ENCODE assay signal across 10 mouse cellular contexts in the genomic region with DNA sequence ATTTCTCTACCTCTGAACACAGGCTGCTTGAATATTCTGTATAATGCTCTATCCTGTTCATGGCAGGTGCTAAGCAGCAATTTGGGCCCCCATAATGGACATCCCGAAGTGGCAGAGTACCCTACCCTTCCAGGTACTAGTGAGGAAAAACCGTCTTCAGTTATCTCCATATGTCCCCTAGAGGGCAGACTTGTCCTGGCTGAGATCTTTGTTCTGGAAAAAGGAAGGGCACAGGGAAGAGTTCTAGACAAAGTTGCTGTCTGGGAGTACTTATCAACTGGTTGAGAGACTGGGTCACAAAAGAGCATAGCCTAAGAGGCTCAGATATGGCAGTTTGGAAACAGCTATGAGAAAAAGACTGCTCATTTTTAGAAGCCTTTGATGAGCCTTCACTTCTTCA.
A peak's percentile ranks its signal among the peaks of the same experiment; 100 is the strongest.
DNase-seq lines count a peak whose midpoint lies in the region; ATAC-seq lines count a peak whose summit lies in the region.
"Had no signal": no experiment of that assay in that cellular context is flagged by ENCODE, and none has a peak within 500 bp of the region (broad histone marks: within the 10 kb centered on the region; RNA-seq: fewer than 3 reads in every experiment).

No protein-coding gene starts in this region.

- no peaks in the 10 kb centered on the region for H3K36me3 ChIP-seq in limb, embryonic 11.5 days (ENCODE audit: control insufficient read depth, insufficient read depth, low read length)
- no peaks in the 10 kb centered on the region for H3K36me3 ChIP-seq in limb, embryonic 10.5 days
- H3K36me3 ChIP-seq: embryonic facial prominence, embryonic 15.5 days; limb, embryonic 13.5 days had no signal

- H3K4me3 ChIP-seq in limb, embryonic 11.5 days (ENCODE audit: low read depth, low read length), result no peak overlapping the region
- H3K4me3 ChIP-seq in limb, embryonic 10.5 days, result no peak overlapping the region
- H3K4me3 ChIP-seq: embryonic facial prominence, embryonic 15.5 days; limb, embryonic 13.5 days had no signal

- H3K4me1 ChIP-seq in limb, embryonic 11.5 days (ENCODE audit: control insufficient read depth, insufficient read depth, low read length), result 0 out of 2 replicates have a peak, but pooled peaks cover 3% of the 10 kb centered on the region
- peaks cover 4% of the 10 kb centered on the region; the same call in 1 of the 2 replicates for H3K4me1 ChIP-seq in limb, embryonic 10.5 days
- H3K4me1 ChIP-seq: embryonic facial prominence, embryonic 15.5 days had no signal

- no peak overlapping the region for H3K27ac ChIP-seq in limb, embryonic 11.5 days (replicated peaks; ENCODE audit: low read depth, low read length)
- H3K27ac ChIP-seq in limb, embryonic 10.5 days, result no peak overlapping the region
- H3K27ac ChIP-seq: embryonic facial prominence, embryonic 15.5 days; limb, embryonic 13.5 days had no signal

- H3K9me3 ChIP-seq in limb, embryonic 11.5 days (ENCODE audit: control insufficient read depth, low read length), result no peaks in the 10 kb centered on the region
- no peaks in the 10 kb centered on the region for H3K9me3 ChIP-seq in limb, embryonic 10.5 days (replicated peaks)
- H3K9me3 ChIP-seq: embryonic facial prominence, embryonic 15.5 days; limb, embryonic 13.5 days had no signal

- no peak overlapping the region for H3K4me2 ChIP-seq in limb, embryonic 11.5 days (ENCODE audit: low read depth, severe bottlenecking)
- H3K4me2 ChIP-seq: embryonic facial prominence, embryonic 15.5 days; limb, embryonic 13.5 days had no signal

- no peak overlapping the region for H3K9ac ChIP-seq in limb, embryonic 11.5 days (ENCODE audit: low read length)
- H3K9ac ChIP-seq: embryonic facial prominence, embryonic 15.5 days; limb, embryonic 13.5 days had no signal

- peak; percentile 47 for DNase-seq in adrenal gland, adult 2 months
- no peak for DNase-seq in adrenal gland, postnatal 25 days
- peak; percentile 23 for DNase-seq in limb, embryonic 11.5 days (ENCODE audit: low spot score)
- DNase-seq in limb, embryonic 10.5 days (ENCODE audit: low spot score), result no peak
- DNase-seq in embryo, embryonic 11.5 days (ENCODE audit: low read depth, low spot score), result peak; percentile 22
- DNase-seq in kidney, postnatal 4 days, result peak; percentile 15 to 40
- DNase-seq in retina, embryonic 14.5 days (ENCODE audit: low spot score), result peak; percentile 79
- no peak for DNase-seq in urinary bladder, postnatal 4 days (ENCODE audit: low spot score in 2 of 2)

- ATAC-seq in limb, embryonic 11.5 days (ENCODE audit: insufficient number of reproducible peaks, low FRiP score, low TSS enrichment, low read depth), result no peak

- no peaks in the 10 kb centered on the region for H3K27me3 ChIP-seq in limb, embryonic 11.5 days (ENCODE audit: control insufficient read depth, insufficient read depth, low read length)
- H3K27me3 ChIP-seq in limb, embryonic 10.5 days (ENCODE audit: low read depth, poor library complexity, severe bottlenecking), result no peaks in the 10 kb centered on the region
- H3K27me3 ChIP-seq: embryonic facial prominence, embryonic 15.5 days had no signal

- WGBS in limb, embryonic 11.5 days, result 29% methylated on average over 2 of the region's 2 CpGs
- 30% methylated on average over 2 of the region's 2 CpGs for WGBS in limb, embryonic 10.5 days

Comparison
In these comparisons a context has a peak if more than half of its experiments do, and no peak if none do; other contexts are left out.
1. DNase-seq: peak in adrenal gland, adult 2 months (single experiment), limb, embryonic 11.5 days (single experiment), embryo, embryonic 11.5 days (single experiment), kidney, postnatal 4 days (2 of 2) and retina, embryonic 14.5 days (single experiment); none in adrenal gland, postnatal 25 days (single experiment), limb, embryonic 10.5 days (single experiment) and urinary bladder, postnatal 4 days (0 of 2).